Mouse (Mus musculus) ES-Bruce4 (cell line): ENCODE data around the gene Kiss1.

ENCODE experiments used
- CTCF ChIP-seq: IDR thresholded peaks from one replicate; pipeline ENCODE4 v1.8.1; 2011; ENCODE audit warnings: low read depth, low read length
- EP300 ChIP-seq: IDR thresholded peaks from 2 replicates; pipeline ENCODE4 v1.6.1; 2011; ENCODE audit warnings: low read depth, low read length; ENCODE audit not compliant: insufficient read depth
- POLR2A ChIP-seq: IDR thresholded peaks from one replicate; pipeline ENCODE4 v1.8.1; 2011; ENCODE audit warnings: low read length; ENCODE audit not compliant: insufficient read depth

GRCm38 (mm10) chr1:133377547-133377946, 55.9 kb downstream of the Kiss1 start:
- TF ChIP-seq POLR2A = no peak
- no peak for TF ChIP-seq EP300
- TF ChIP-seq CTCF = no peak
